Mouse (Mus musculus): ENCODE measurements around the gene Nfx1. TPM values are rescaled to one million over a fixed set of nuclear protein-coding genes. Genes with fewer than 3 reads are reported as not detected.

Gene Nfx1
- polyA plus RNA-seq, 1 experiment from 2014 or later: 93.7 TPM

DNA sequence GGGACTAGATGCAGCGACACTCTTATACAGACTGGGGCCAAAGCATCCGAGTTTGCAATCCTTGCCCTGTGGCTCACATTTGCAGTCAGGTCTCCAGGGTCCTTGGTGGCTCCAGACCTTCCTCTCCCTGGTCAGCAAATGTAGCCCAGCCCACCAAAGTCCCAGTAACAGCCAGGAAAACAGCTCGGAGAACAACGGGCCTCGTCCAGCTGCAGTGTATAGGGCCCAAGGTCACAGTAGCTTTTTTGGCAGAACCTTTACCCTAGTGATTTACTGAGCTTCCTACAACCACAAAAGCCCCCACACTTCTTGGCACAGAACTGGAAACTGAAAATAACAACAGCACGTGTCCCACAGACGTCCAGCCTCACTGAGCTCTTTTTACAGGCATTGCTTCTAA, 70.3 kb downstream of the Nfx1 start:
- Histone ChIP-seq H3K4me1 (ENCODE audit: control insufficient read depth, insufficient read depth, low read length) (no peaks in the 10 kb centered on the region), H3K4me2 (ENCODE audit: low read depth, low read length) (no peak overlapping the region), H3K4me3 (ENCODE audit: low read depth, low read length) (no peak overlapping the region), H3K27ac (replicated peaks; ENCODE audit: low read depth, low read length) (no peak overlapping the region), H3K9ac (replicated peaks; ENCODE audit: low read length) (no peak overlapping the region), H3K9me3 (replicated peaks; ENCODE audit: control insufficient read depth, low read length) (no peaks in the 10 kb centered on the region), H3K36me3 (replicated peaks; ENCODE audit: control insufficient read depth, insufficient read depth, low read depth, low read length) (no peaks in the 10 kb centered on the region), H3K27me3 (ENCODE audit: control insufficient read depth, insufficient read depth, low read length) (no peaks in the 10 kb centered on the region)
- no peak for DNase-seq (ENCODE audit: low spot score)
- 81% methylated on average over 7 of the region's 7 CpGs for WGBS
- no peak for ATAC-seq (replicated peaks; ENCODE audit: insufficient number of reproducible peaks, low FRiP score, low TSS enrichment, low read depth)

DNA sequence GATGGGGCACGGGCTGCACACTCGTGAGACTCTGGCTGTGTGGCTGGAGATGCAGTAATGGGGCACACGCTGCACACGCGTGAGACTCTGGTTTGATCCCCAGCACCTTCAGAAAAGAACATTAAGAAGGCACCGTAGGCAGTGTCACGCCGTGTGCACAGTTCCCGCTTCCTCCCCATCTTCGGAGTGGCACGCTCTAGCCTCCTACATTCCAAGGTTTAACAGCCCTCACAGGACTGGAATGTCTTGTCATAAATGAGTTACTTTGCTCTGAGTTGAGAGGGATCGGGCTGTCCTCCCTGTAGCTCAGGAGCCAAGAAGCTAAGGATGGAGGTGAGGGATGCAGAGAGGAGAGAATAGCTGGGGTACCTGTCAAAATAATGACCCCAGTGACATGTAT, 72.2 kb downstream of the Nfx1 start:
- DNase-seq (ENCODE audit: low spot score): no peak
- no peak overlapping the region for H3K27ac ChIP-seq (replicated peaks; ENCODE audit: low read depth, low read length)
- H3K27me3 ChIP-seq (ENCODE audit: control insufficient read depth, insufficient read depth, low read length): no peaks in the 10 kb centered on the region
- H3K4me3 ChIP-seq (ENCODE audit: low read depth, low read length): no peak overlapping the region
- H3K9me3 ChIP-seq (replicated peaks; ENCODE audit: control insufficient read depth, low read length): no peaks in the 10 kb centered on the region
- no peaks in the 10 kb centered on the region; the same call in 1 of the 2 replicates for H3K4me1 ChIP-seq (ENCODE audit: control insufficient read depth, insufficient read depth, low read length)
- no peak overlapping the region for H3K9ac ChIP-seq (replicated peaks; ENCODE audit: low read length)
- ATAC-seq (replicated peaks; ENCODE audit: insufficient number of reproducible peaks, low FRiP score, low TSS enrichment, low read depth): no peak
- no peaks in the 10 kb centered on the region for H3K36me3 ChIP-seq (replicated peaks; ENCODE audit: control insufficient read depth, insufficient read depth, low read depth, low read length)
- no peak overlapping the region for H3K4me2 ChIP-seq (ENCODE audit: low read depth, low read length)
- WGBS: 83% methylated on average over 12 of the region's 12 CpGs

DNA sequence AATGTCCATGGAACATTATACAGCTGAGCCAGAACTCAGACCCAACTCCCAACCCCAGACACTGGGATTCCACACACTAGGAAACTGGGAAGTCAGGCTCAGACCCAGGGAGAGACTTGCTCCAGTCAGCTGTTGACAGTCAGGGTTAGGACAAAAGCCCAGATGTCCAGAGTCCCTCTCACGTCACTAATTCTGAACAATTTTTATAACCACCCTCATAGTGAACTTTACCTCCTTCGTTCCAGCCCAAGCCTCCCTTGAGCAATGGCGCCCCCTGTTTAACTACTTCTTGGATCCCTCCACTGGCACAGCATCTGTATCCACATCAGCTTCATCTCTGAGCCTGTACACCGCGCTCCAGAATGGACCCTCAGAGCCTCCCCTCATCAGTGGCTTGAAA, 73.3 kb downstream of the Nfx1 start:
- Histone ChIP-seq H3K4me2 (ENCODE audit: low read depth, low read length) (no peak overlapping the region), H3K4me1 (ENCODE audit: control insufficient read depth, insufficient read depth, low read length) (no peaks in the 10 kb centered on the region; the same call in 1 of the 2 replicates), H3K4me3 (ENCODE audit: low read depth, low read length) (no peak overlapping the region), H3K27me3 (ENCODE audit: control insufficient read depth, insufficient read depth, low read length) (no peaks in the 10 kb centered on the region), H3K9me3 (replicated peaks; ENCODE audit: control insufficient read depth, low read length) (no peaks in the 10 kb centered on the region), H3K36me3 (replicated peaks; ENCODE audit: control insufficient read depth, insufficient read depth, low read depth, low read length) (no peaks in the 10 kb centered on the region), H3K9ac (replicated peaks; ENCODE audit: low read length) (no peak overlapping the region), H3K27ac (replicated peaks; ENCODE audit: low read depth, low read length) (no peak overlapping the region)
- DNase-seq (ENCODE audit: low spot score) (no peak), ATAC-seq (replicated peaks; ENCODE audit: insufficient number of reproducible peaks, low FRiP score, low TSS enrichment, low read depth) (no peak)
- 76% methylated on average over 5 of the region's 5 CpGs for WGBS

DNA sequence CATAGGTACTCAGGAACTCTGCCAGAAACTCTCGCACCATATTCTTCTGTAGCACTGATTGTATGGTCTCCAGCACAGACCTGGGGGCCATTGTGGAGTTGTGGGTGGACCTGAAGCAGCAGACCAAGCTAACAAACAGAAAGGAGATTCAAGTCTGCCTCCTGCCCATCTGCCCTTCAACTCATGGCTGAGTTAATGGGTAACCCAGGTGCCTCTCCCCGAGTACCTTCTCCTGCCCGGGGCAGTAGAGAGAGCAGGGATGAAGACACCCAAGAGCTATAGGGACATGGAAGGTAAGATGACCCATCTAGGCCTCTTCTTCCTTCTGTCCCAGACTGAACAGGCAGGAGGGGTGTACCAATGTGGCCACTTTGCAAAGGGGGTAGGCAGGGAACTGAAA, 74.6 kb downstream of the Nfx1 start:
- DNase-seq (ENCODE audit: low spot score): no peak
- WGBS: 90% methylated on average over 3 of the region's 3 CpGs
- Histone ChIP-seq H3K27me3 (ENCODE audit: control insufficient read depth, insufficient read depth, low read length) (no peaks in the 10 kb centered on the region), H3K4me1 (ENCODE audit: control insufficient read depth, insufficient read depth, low read length) (no peaks in the 10 kb centered on the region; the same call in 1 of the 2 replicates), H3K9ac (replicated peaks; ENCODE audit: low read length) (no peak overlapping the region), H3K36me3 (replicated peaks; ENCODE audit: control insufficient read depth, insufficient read depth, low read depth, low read length) (no peaks in the 10 kb centered on the region), H3K27ac (replicated peaks; ENCODE audit: low read depth, low read length) (no peak overlapping the region), H3K9me3 (replicated peaks; ENCODE audit: control insufficient read depth, low read length) (no peaks in the 10 kb centered on the region), H3K4me2 (ENCODE audit: low read depth, low read length) (no peak overlapping the region), H3K4me3 (ENCODE audit: low read depth, low read length) (no peak overlapping the region)
- ATAC-seq (replicated peaks; ENCODE audit: insufficient number of reproducible peaks, low FRiP score, low TSS enrichment, low read depth): no peak

DNA sequence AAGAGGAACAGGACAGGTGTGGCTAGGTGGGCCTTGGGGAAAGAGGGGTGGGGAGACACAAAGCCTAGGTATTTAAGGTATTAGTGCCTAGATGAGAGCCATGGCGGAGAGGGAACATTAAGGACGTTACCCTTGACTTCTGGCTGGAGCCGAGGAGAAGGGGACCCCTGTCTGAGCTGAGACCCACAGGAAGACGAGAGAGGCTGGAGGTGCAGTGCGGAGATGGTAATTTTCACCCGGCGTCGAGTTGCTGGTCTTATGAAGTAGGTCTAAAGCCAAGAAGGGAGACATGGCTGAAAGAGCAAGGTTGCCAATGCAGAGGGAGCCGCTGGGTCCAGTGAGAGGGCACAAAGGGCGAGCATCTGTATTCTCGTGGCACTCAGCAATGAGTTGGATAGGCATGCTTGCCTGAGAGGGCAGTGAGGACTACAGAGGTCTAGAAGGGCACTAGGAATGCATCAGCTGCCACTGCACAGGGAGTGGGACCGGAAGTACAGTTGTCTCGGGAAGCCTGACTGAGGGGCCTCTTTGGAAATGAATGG, 75.6 kb downstream of the Nfx1 start:
- no peaks in the 10 kb centered on the region; the same call in 1 of the 2 replicates for H3K4me1 ChIP-seq (ENCODE audit: control insufficient read depth, insufficient read depth, low read length)
- no peaks in the 10 kb centered on the region for H3K27me3 ChIP-seq (ENCODE audit: control insufficient read depth, insufficient read depth, low read length)
- no peaks in the 10 kb centered on the region for H3K9me3 ChIP-seq (replicated peaks; ENCODE audit: control insufficient read depth, low read length)
- no peak overlapping the region for H3K27ac ChIP-seq (replicated peaks; ENCODE audit: low read depth, low read length)
- DNase-seq (ENCODE audit: low spot score): no peak
- WGBS: 78% methylated on average over 13 of the region's 13 CpGs
- no peak overlapping the region for H3K4me3 ChIP-seq (ENCODE audit: low read depth, low read length)
- no peaks in the 10 kb centered on the region for H3K36me3 ChIP-seq (replicated peaks; ENCODE audit: control insufficient read depth, insufficient read depth, low read depth, low read length)
- no peak overlapping the region for H3K4me2 ChIP-seq (ENCODE audit: low read depth, low read length)
- no peak overlapping the region for H3K9ac ChIP-seq (replicated peaks; ENCODE audit: low read length)
- no peak for ATAC-seq (replicated peaks; ENCODE audit: insufficient number of reproducible peaks, low FRiP score, low TSS enrichment, low read depth)

DNA sequence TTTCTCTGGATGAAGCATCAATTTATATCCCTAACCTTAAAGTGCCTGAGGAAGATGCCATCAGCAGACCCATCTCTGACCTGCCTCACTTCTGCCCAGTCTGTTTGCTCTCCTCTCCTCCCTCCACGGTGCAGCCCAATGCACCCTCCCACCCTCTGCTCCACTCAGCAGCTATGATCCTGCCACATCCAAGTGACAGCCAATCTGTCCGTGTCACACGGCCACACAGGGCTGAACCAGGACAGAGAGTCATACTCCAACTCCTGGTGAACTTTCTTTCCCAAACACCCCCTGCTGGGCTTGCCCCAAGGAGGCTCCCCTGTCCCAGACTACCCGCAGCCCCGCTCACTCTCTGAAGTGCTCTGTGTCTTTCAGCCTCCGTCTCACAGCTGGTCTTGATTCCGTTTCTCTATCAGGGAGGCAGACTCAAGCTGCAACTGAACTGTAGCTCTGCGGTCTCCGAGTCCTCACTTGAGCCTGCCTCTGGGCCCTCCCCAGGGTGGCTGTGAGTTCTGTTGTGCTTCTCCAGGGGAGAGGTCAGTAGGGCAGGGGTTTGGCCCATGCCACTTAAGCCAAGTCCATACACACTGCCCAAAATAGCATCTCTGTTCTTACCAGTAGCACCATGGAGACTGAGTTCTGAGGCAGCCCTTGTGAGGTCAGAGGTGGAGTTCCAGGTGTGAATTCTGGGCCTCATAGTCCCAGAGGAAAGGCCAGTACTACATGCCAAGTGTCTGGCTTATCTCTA, 77.0 kb downstream of the Nfx1 start, which contains the start of gene Aqp7:
Aqp7 (minus strand) TSS at position 616 of the 748 bp plus-strand sequence.
- H3K27ac ChIP-seq (replicated peaks; ENCODE audit: low read depth, low read length): no peak within 1 kb of the TSS
- no peaks in the 10 kb centered on the region; the same call in 1 of the 2 replicates for H3K4me1 ChIP-seq (ENCODE audit: control insufficient read depth, insufficient read depth, low read length)
- WGBS: 22% methylated on average over 9 of the region's 9 CpGs
- H3K36me3 ChIP-seq (replicated peaks; ENCODE audit: control insufficient read depth, insufficient read depth, low read depth, low read length): no peaks in the 10 kb centered on the region
- no peak within 1 kb of the TSS for H3K4me3 ChIP-seq (ENCODE audit: low read depth, low read length)
- no peaks in the 10 kb centered on the region for H3K9me3 ChIP-seq (replicated peaks; ENCODE audit: control insufficient read depth, low read length)
- H3K27me3 ChIP-seq (ENCODE audit: control insufficient read depth, insufficient read depth, low read length): no peaks in the 10 kb centered on the region
- H3K4me2 ChIP-seq (ENCODE audit: low read depth, low read length): no peak within 1 kb of the TSS
- no peak within 1 kb of the TSS for H3K9ac ChIP-seq (replicated peaks; ENCODE audit: low read length)
- ATAC-seq (replicated peaks; ENCODE audit: insufficient number of reproducible peaks, low FRiP score, low TSS enrichment, low read depth) (peak; percentile 45), DNase-seq (ENCODE audit: low spot score) (peak; percentile 64)

DNA sequence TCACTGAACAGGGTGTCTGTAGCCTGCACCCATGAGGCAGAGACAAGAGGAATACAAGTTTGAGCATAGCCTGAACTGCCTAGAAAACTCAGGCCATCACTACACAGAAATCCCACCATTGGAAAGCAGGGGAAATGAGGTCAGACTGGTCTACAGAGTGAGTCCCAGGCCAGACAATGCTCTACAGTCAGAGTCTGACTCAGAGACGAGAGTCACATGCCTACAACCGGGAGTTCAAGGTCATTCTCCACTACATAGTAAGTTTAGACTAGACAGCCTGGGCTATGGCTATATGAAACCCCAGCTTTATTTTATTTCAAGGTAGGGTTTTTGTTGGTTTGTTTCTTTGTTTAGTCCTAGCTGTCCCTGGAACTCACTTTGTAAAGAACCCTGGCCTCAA, 78.2 kb downstream of the Nfx1 start:
- no peak overlapping the region for H3K27ac ChIP-seq (replicated peaks; ENCODE audit: low read depth, low read length)
- ATAC-seq (replicated peaks; ENCODE audit: insufficient number of reproducible peaks, low FRiP score, low TSS enrichment, low read depth) (no peak), DNase-seq (ENCODE audit: low spot score) (no peak)
- no peaks in the 10 kb centered on the region for H3K27me3 ChIP-seq (ENCODE audit: control insufficient read depth, insufficient read depth, low read length)
- no peak overlapping the region for H3K4me3 ChIP-seq (ENCODE audit: low read depth, low read length)
- H3K36me3 ChIP-seq (replicated peaks; ENCODE audit: control insufficient read depth, insufficient read depth, low read depth, low read length): no peaks in the 10 kb centered on the region
- H3K9ac ChIP-seq (replicated peaks; ENCODE audit: low read length): no peak overlapping the region
- no peak overlapping the region for H3K4me2 ChIP-seq (ENCODE audit: low read depth, low read length)
- 50% methylated on average over 2 of the region's 2 CpGs for WGBS
- no peaks in the 10 kb centered on the region for H3K9me3 ChIP-seq (replicated peaks; ENCODE audit: control insufficient read depth, low read length)
- H3K4me1 ChIP-seq (ENCODE audit: control insufficient read depth, insufficient read depth, low read length): no peaks in the 10 kb centered on the region; the same call in 1 of the 2 replicates
